Mouse (Mus musculus) liver, embryonic 14.5 days (tissue): ENCODE results near the gene Olfr195.

ENCODE experiments used
- CTCF ChIP-seq: IDR thresholded peaks from 2 replicates; pipeline ENCODE4 v1.5.1; 2016; ENCODE audit warnings: antibody characterized with exemption, low read depth, control low read depth
- EP300 ChIP-seq: IDR thresholded peaks from 2 replicates; pipeline ENCODE4 v1.6.1; 2016; ENCODE audit warnings: antibody characterized with exemption, low read depth

- TF ChIP-seq EP300 (no peak), CTCF (no peak)
Measured at GRCm38 (mm10) chr16:59120969-59121368, 25.9 kb upstream of the Olfr195 start, which contains the start of gene Olfr194.
